Mouse (Mus musculus) ES-E14 (cell line): ENCODE data around the gene Acbd7.

ENCODE experiments used
- CHD2 ChIP-seq: IDR thresholded peaks from 2 replicates; pipeline ENCODE4 v1.6.1; 2014; ENCODE audit warnings: mild to moderate bottlenecking, low read depth, low read length, inconsistent platforms
- HCFC1 ChIP-seq: IDR thresholded peaks from 2 replicates; pipeline ENCODE4 v1.6.1; 2012; ENCODE audit warnings: low read length, inconsistent platforms, borderline replicate concordance; ENCODE audit not compliant: insufficient read depth
- MAFK ChIP-seq: IDR thresholded peaks from 2 replicates; pipeline ENCODE4 v1.6.1; 2014; ENCODE audit warnings: mild to moderate bottlenecking, low read depth, low read length, inconsistent platforms; ENCODE audit not compliant: insufficient read depth
- ZC3H11A ChIP-seq: IDR thresholded peaks from 2 replicates; pipeline ENCODE4 v1.6.1; 2012; ENCODE audit warnings: low read depth, mild to moderate bottlenecking, inconsistent platforms, low read length, borderline replicate concordance
- ZNF384 ChIP-seq: IDR thresholded peaks from 2 replicates; pipeline ENCODE4 v1.6.1; 2012; ENCODE audit warnings: low read depth, low read length, inconsistent platforms

- TF ChIP-seq CHD2 = no peak
- TF ChIP-seq ZC3H11A = no peak
- no peak for TF ChIP-seq HCFC1
- no peak for TF ChIP-seq MAFK
- no peak for TF ChIP-seq ZNF384
Measured at GRCm38 (mm10) chr2:3289581-3289980, 46.4 kb upstream of the Acbd7 start.
